Mouse (Mus musculus) MEL (cell line): ENCODE results near the gene Ptpn11. TPM values are rescaled to one million over a fixed set of nuclear protein-coding genes. Genes with fewer than 3 reads are reported as not detected.
A peak's percentile ranks its signal among the peaks of the same experiment; 100 is the strongest.

Source experiments
- DNase-seq: peaks from one replicate; pipeline ENCODE4 v3.0.0; 2011; ENCODE audit warnings: low read depth, low spot score
- H3K27ac ChIP-seq: 2 replicates; pipeline ENCODE4 v1.5.1; 2012; ENCODE audit warnings: low read depth, mild to moderate bottlenecking, control low read depth, low read length, moderate library complexity; ENCODE audit not compliant: control insufficient read depth
- H3K27me3 ChIP-seq, 2 experiments: fragments of 150-350 bp in 1 of 2; sonication (generic) in 1 of 2; 2 replicates each; pipeline ENCODE4 v1.6.1; 2012; ENCODE audit warnings: low read length in 2 of 2, mild to moderate bottlenecking in 2 of 2, improper control_type of control experiment in 1 of 2, moderate library complexity in 1 of 2; ENCODE audit not compliant: insufficient read depth in 2 of 2, control insufficient read depth in 1 of 2
- H3K36me3 ChIP-seq, 2 experiments: 2 replicates each; pipeline ENCODE4 v1.6.1; 2012 to 2014; ENCODE audit warnings: low read length in 2 of 2, improper control_type of control experiment in 1 of 2, inconsistent platforms in 1 of 2, mild to moderate bottlenecking in 1 of 2; ENCODE audit not compliant: insufficient read depth in 2 of 2, control insufficient read depth in 1 of 2
- H3K4me1 ChIP-seq, 2 experiments: fragments of 150-350 bp in 1 of 2; sonication (generic) in 1 of 2; 2 replicates each; pipeline ENCODE4 v1.6.1; 2012; ENCODE audit warnings: low read length in 2 of 2, improper control_type of control experiment in 1 of 2, mild to moderate bottlenecking in 1 of 2; ENCODE audit not compliant: insufficient read depth in 2 of 2, control insufficient read depth in 1 of 2
- H3K4me3 ChIP-seq, 2 experiments: fragments of 150-350 bp in 1 of 2; sonication (generic) in 1 of 2; 2 replicates each; pipeline ENCODE4 v1.5.1; 2012; ENCODE audit warnings: low read depth in 2 of 2, low read length in 2 of 2, mild to moderate bottlenecking in 2 of 2, moderate library complexity in 2 of 2, control low read depth in 1 of 2, improper control_type of control experiment in 1 of 2; ENCODE audit not compliant: control insufficient read depth in 1 of 2, insufficient read depth in 1 of 2
- H3K79me2 ChIP-seq: 2 replicates; pipeline ENCODE4 v1.6.1; 2012; ENCODE audit warnings: mild to moderate bottlenecking, low read length, moderate library complexity; ENCODE audit not compliant: control insufficient read depth, poor library complexity, insufficient read depth
- H3K9ac ChIP-seq: 2 replicates; pipeline ENCODE4 v1.6.1; 2012; ENCODE audit warnings: low read depth, mild to moderate bottlenecking, control low read depth, low read length, moderate library complexity; ENCODE audit not compliant: control insufficient read depth, poor library complexity, severe bottlenecking
- H3K9me3 ChIP-seq: fragments of 150-350 bp; sonication (generic); replicated peaks from 2 replicates; pipeline ENCODE4 v1.6.1; 2012; ENCODE audit warnings: mild to moderate bottlenecking, low read length, improper control_type of control experiment, moderate library complexity; ENCODE audit not compliant: insufficient read depth
- CHD1 ChIP-seq: IDR thresholded peaks from 2 replicates; pipeline ENCODE4 v1.6.1; 2012; ENCODE audit warnings: low read depth, mild to moderate bottlenecking, inconsistent platforms, low read length, improper control_type of control experiment
- CTCF ChIP-seq, 3 experiments: IDR thresholded peaks in 2 of 3; conservative IDR thresholded peaks in 1 of 3; 2 replicates each; pipeline ENCODE4 v1.5.1; 2011 to 2012; ENCODE audit warnings: low read length in 3 of 3, low read depth in 2 of 3, mild to moderate bottlenecking in 2 of 3, improper control_type of control experiment in 1 of 3, inconsistent platforms in 1 of 3, mixed read lengths in 1 of 3, moderate library complexity in 1 of 3; ENCODE audit not compliant: control insufficient read depth in 1 of 3, insufficient read depth in 1 of 3, poor library complexity in 1 of 3, severe bottlenecking in 1 of 3
- E2F4 ChIP-seq: IDR thresholded peaks from 2 replicates; pipeline ENCODE4 v1.6.1; 2011; ENCODE audit warnings: low read depth, low read length, improper control_type of control experiment, borderline replicate concordance
- ELF1 ChIP-seq: IDR thresholded peaks from 2 replicates; pipeline ENCODE4 v1.6.1; 2014; ENCODE audit warnings: low read depth, mild to moderate bottlenecking, inconsistent platforms, low read length, improper control_type of control experiment, moderate library complexity
- EP300 ChIP-seq, 2 experiments: IDR thresholded peaks; 2 replicates each; pipeline ENCODE4 v1.6.1; 2011; ENCODE audit warnings: improper control_type of control experiment in 2 of 2, low read length in 2 of 2, low read depth in 1 of 2, mild to moderate bottlenecking in 1 of 2
- ETS1 ChIP-seq: IDR thresholded peaks from 2 replicates; pipeline ENCODE4 v1.6.1; 2012; ENCODE audit warnings: low read depth, mild to moderate bottlenecking, inconsistent platforms, low read length, improper control_type of control experiment, moderate library complexity
- GABPA ChIP-seq: IDR thresholded peaks from 2 replicates; pipeline ENCODE4 v1.6.1; 2012; ENCODE audit warnings: low read depth, mild to moderate bottlenecking, inconsistent platforms, low read length, improper control_type of control experiment, moderate library complexity
- HCFC1 ChIP-seq: IDR thresholded peaks from 2 replicates; pipeline ENCODE4 v1.6.1; 2012; ENCODE audit warnings: low read depth, mild to moderate bottlenecking, inconsistent platforms, low read length, improper control_type of control experiment, moderate library complexity
- KAT2A ChIP-seq: conservative IDR thresholded peaks from 2 replicates; pipeline ENCODE4 v1.6.1; 2012; ENCODE audit warnings: low read depth, low read length, improper control_type of control experiment, inconsistent platforms
- MEF2A ChIP-seq: IDR thresholded peaks from 2 replicates; pipeline ENCODE4 v1.6.1; 2014; ENCODE audit warnings: low read depth, mild to moderate bottlenecking, inconsistent platforms, low read length, improper control_type of control experiment; ENCODE audit not compliant: poor library complexity, insufficient replicate concordance, severe bottlenecking; ENCODE audit errors: extremely low read depth
- MXI1 ChIP-seq: IDR thresholded peaks from 2 replicates; pipeline ENCODE4 v1.6.1; 2011; ENCODE audit warnings: mild to moderate bottlenecking, low read depth, low read length, improper control_type of control experiment
- MYC ChIP-seq: IDR thresholded peaks from 2 replicates; pipeline ENCODE4 v1.6.1; 2011; ENCODE audit warnings: low read depth, mild to moderate bottlenecking, low read length, improper control_type of control experiment, moderate library complexity
- POLR2AphosphoS5 ChIP-seq: IDR thresholded peaks from 2 replicates; pipeline ENCODE4 v1.6.1; 2012; ENCODE audit warnings: low read depth, borderline replicate concordance, mild to moderate bottlenecking, inconsistent platforms, low read length, moderate library complexity, mixed read lengths
- SMC3 ChIP-seq: IDR thresholded peaks from 2 replicates; pipeline ENCODE4 v1.6.1; 2011; ENCODE audit warnings: low read depth, low read length, improper control_type of control experiment
- UBTF ChIP-seq: IDR thresholded peaks from 2 replicates; pipeline ENCODE4 v1.6.1; 2012; ENCODE audit warnings: low read depth, mild to moderate bottlenecking, inconsistent platforms, low read length, improper control_type of control experiment, moderate library complexity, borderline replicate concordance; ENCODE audit not compliant: insufficient read depth
- USF1 ChIP-seq: IDR thresholded peaks from 2 replicates; pipeline ENCODE4 v1.6.1; 2014; ENCODE audit warnings: low read depth, mild to moderate bottlenecking, inconsistent platforms, low read length, improper control_type of control experiment, moderate library complexity
- ZC3H11A ChIP-seq: IDR thresholded peaks from 2 replicates; pipeline ENCODE4 v1.6.1; 2012; ENCODE audit warnings: low read depth, mild to moderate bottlenecking, inconsistent platforms, low read length, improper control_type of control experiment
- ZMIZ1 ChIP-seq: IDR thresholded peaks from 2 replicates; pipeline ENCODE4 v1.6.1; 2012; ENCODE audit warnings: low read depth, mild to moderate bottlenecking, inconsistent platforms, low read length, improper control_type of control experiment, moderate library complexity
- polyA plus RNA-seq, 2 experiments: library from polyadenylated mRNA; stranded (reverse) in 1 of 2; unstranded in 1 of 2; fragments of >175 nt in 1 of 2; fragments of >200 nt in 1 of 2; gene quantifications; 2 replicates each; pipeline versions ENCODE4 v1.2.1 to v1.2.4; 2012; ENCODE audit warnings: low replicate concordance in 2 of 2, low read depth in 1 of 2; ENCODE audit not compliant: insufficient read length in 2 of 2, insufficient read depth in 1 of 2, missing spikeins in 1 of 2
- total RNA-seq: library from RNA; depleted of rRNA; stranded (reverse); fragments of 300-350 nt; gene quantifications from 2 replicates; pipeline ENCODE4 v1.2.3, GENCODE M21; 2012

Ptpn11 gene
- total and polyA plus RNA-seq, 3 experiments, result 43.6 to 55.0 (median 46.5) TPM

DNA sequence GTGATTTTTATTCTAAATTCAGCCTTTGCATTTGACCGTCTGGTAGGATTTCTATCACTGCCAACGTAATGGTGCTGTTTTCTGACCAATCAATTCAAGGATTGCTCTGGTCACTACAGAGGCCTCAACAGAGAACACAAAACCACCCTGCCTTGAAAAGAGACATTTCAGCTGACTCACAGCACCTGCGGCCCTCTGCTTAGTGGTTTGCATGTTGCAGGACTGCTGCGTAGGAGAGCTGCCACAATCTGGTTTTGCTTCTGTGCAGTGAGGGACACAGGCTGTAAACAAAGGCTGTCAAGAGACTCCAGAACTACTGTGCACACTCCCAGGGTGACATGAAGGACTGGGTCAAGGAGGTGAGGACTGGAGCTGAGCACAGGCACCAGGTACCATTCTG lies 40.5 kb downstream of the Ptpn11 start:
- peaks cover 5 to 7% of the 10 kb centered on the region in 2 experiments; a peak in 2 of 4 replicates for H3K4me1 ChIP-seq
- no peaks in the 10 kb centered on the region for H3K9me3 ChIP-seq
- H3K36me3 ChIP-seq, result peaks cover 5 to 14% of the 10 kb centered on the region in 2 experiments

DNA sequence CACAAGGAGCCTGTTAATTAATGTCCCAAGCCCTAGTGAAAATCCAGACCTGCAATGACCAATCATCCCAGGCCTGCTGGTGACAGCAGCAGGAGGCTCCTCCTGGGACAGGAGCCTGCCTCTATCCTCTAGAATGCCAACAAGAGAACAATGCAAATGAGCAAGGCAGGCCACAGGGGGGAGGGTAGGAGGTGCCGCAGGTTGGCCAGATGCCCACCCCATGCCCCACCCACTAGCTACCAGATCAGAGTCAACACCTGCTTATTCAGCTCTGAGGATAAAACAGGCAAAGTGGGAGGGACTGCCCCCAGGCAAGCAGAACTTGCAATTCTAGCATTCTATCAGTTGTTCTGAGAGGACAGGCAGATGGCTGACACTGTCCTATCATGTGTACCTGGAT lies 42.0 kb downstream of the Ptpn11 start:
- H3K79me2 ChIP-seq, result no peaks in the 10 kb centered on the region
- H3K27me3 ChIP-seq, result no peaks in the 10 kb centered on the region
- H3K9me3 ChIP-seq, result no peaks in the 10 kb centered on the region
- DNase-seq, result peak; percentile 64
- no peak for TF ChIP-seq EP300 (IDR thresholded peaks at IDR 0.05; ENCODE audit: low read depth in 1 of 2, low read length in 2 of 2)
- no peak for TF ChIP-seq MEF2A
- no peak for TF ChIP-seq UBTF
- no peak for TF ChIP-seq E2F4
- no peak for TF ChIP-seq HCFC1
- TF ChIP-seq POLR2AphosphoS5, result no peak
- TF ChIP-seq GABPA, result no peak
- no peak for TF ChIP-seq CTCF (IDR thresholded peaks at IDR 0.05 in 2 of 3, conservative IDR thresholded peaks at IDR 0.05 in 1 of 3; ENCODE audit: control insufficient read depth in 1 of 3, insufficient read depth in 1 of 3, low read depth in 2 of 3, low read length in 3 of 3, poor library complexity in 1 of 3, severe bottlenecking in 1 of 3)
- no peak for TF ChIP-seq CHD1
- TF ChIP-seq ZC3H11A, result no peak
- TF ChIP-seq ETS1, result no peak
- peaks cover 5 to 7% of the 10 kb centered on the region in 2 experiments; a peak in 2 of 4 replicates for H3K4me1 ChIP-seq
- H3K9ac ChIP-seq, result no peak overlapping the region
- no peak overlapping the region for H3K27ac ChIP-seq
- no peak overlapping the region for H3K4me3 ChIP-seq
- H3K36me3 ChIP-seq, result peaks cover 5 to 11% of the 10 kb centered on the region in 2 experiments

More for the DNA sequence above, 40.5 kb downstream of the Ptpn11 start:
- Histone ChIP-seq H3K27ac (no peak overlapping the region), H3K4me3 (no peak overlapping the region), H3K9ac (no peak overlapping the region), H3K27me3 (no peaks in the 10 kb centered on the region), H3K79me2 (no peaks in the 10 kb centered on the region)
- TF ChIP-seq MYC (no peak), SMC3 (no peak), ELF1 (no peak)
- DNase-seq, result no peak

DNA sequence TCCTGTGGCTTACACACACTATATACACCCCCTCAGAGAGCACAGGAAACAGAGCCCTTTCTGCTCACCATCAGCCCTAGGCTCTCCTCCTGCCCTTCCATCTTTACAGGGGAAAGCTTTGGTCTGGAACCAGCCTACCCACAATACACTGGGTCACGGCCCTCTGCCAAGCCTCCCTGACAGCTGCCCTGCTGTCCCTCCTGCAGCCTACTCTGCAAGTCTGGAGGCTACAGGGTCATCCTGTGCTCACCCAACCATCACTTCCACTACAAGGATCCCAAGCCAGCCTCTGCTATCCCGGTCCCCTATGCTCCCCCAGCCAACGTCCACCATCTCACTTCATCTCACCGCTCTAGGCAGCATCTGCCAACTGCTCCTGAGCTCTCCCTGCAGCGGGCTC lies 44.9 kb downstream of the Ptpn11 start:
- H3K27ac ChIP-seq, result no peak overlapping the region
- no peak overlapping the region for H3K4me3 ChIP-seq
- H3K36me3 ChIP-seq, result peaks cover 0 to 13% of the 10 kb centered on the region in 2 experiments; a peak in 1 of 4 replicates
- no peaks in the 10 kb centered on the region for H3K27me3 ChIP-seq
- no peaks in the 10 kb centered on the region for H3K4me1 ChIP-seq
- DNase-seq, result no peak
- no peak for TF ChIP-seq KAT2A
- no peak for TF ChIP-seq MXI1
- no peak for TF ChIP-seq ETS1
- no peak for TF ChIP-seq MEF2A
- no peak for TF ChIP-seq HCFC1
- TF ChIP-seq USF1, result no peak
- TF ChIP-seq ZMIZ1, result no peak
- TF ChIP-seq CHD1, result no peak
- TF ChIP-seq, all 39 proteins: peak for 0
- no peaks in the 10 kb centered on the region for H3K9me3 ChIP-seq
- H3K9ac ChIP-seq, result no peak overlapping the region
- H3K79me2 ChIP-seq, result no peaks in the 10 kb centered on the region
